Mouse (Mus musculus): ENCODE data around the gene Rapgef1. TPM values are rescaled to one million over a fixed set of nuclear protein-coding genes. Genes with fewer than 3 reads are reported as not detected.

The Rapgef1 gene
- total and polyA plus RNA-seq, 3 experiments = 86.5 to 185 (median 170) TPM

- no peaks in the 10 kb centered on the region for H3K79me2 ChIP-seq (replicated peaks; ENCODE audit: control insufficient read depth, extremely low read depth, insufficient read depth, poor library complexity, severe bottlenecking)
- no peak overlapping the region for H3K4me3 ChIP-seq (replicated peaks in 1 of 3; ENCODE audit: low read depth in 2 of 3, low read length in 2 of 3, poor library complexity in 1 of 3)
- dilution Hi-C loops (cut with MboI; ENCODE audit: extremely low pct_ligation_motif_present, extremely low pct_unique_long_range_greater_than_20kb, low sequenced_read_pairs) = no loop called here
- H3K4me2 ChIP-seq (ENCODE audit: insufficient read depth, low read depth, poor library complexity, severe bottlenecking) = no peak overlapping the region
- no peaks in the 10 kb centered on the region for H3K36me3 ChIP-seq (replicated peaks in 1 of 2; ENCODE audit: control insufficient read depth in 1 of 2, insufficient read depth in 1 of 2, low read length in 1 of 2)
- H3K9me3 ChIP-seq (replicated peaks; ENCODE audit: low read length) = no peaks in the 10 kb centered on the region
- DNase-seq (ENCODE audit: extremely low read depth) = no peak
- H3K27me3 ChIP-seq (replicated peaks) = peaks cover 55% of the 10 kb centered on the region
- H3K27ac ChIP-seq (ENCODE audit: insufficient read depth, low read depth) = no peak overlapping the region
- peaks cover 6 to 13% of the 10 kb centered on the region in 2 experiments for H3K4me1 ChIP-seq (ENCODE audit: control insufficient read depth in 1 of 2, insufficient read depth in 2 of 2)
- in situ Hi-C loops (cut with MboI; ENCODE audit: low pct_ligation_motif_present, low pct_unique_long_range_greater_than_20kb, low sequenced_read_pairs) = no loop called here
- no peak overlapping the region for H3K9ac ChIP-seq (ENCODE audit: insufficient read depth, low read depth)
- no peak for TF ChIP-seq RAD21 (IDR thresholded peaks at IDR 0.05; ENCODE audit: low read depth, low read length)
- no peak for TF ChIP-seq MXI1 (IDR thresholded peaks at IDR 0.05; ENCODE audit: low read depth, low read length)
- TF ChIP-seq ETS1 (conservative IDR thresholded peaks at IDR 0.05; ENCODE audit: low read depth, low read length) = no peak
- no peak for TF ChIP-seq HCFC1 (IDR thresholded peaks at IDR 0.05; ENCODE audit: low read depth, low read length)
- TF ChIP-seq ZKSCAN1 (IDR thresholded peaks at IDR 0.05; ENCODE audit: borderline replicate concordance, low read depth, low read length) = no peak
- no peak for TF ChIP-seq IRF4 (IDR thresholded peaks at IDR 0.05; ENCODE audit: low read depth, low read length)
- TF ChIP-seq TCF12 (IDR thresholded peaks at IDR 0.05; ENCODE audit: low read depth, low read length) = no peak
- no peak for TF ChIP-seq NRF1 (IDR thresholded peaks at IDR 0.05; ENCODE audit: low read depth, low read length)
- TF ChIP-seq EP300 (IDR thresholded peaks at IDR 0.05; ENCODE audit: low read length) = no peak
- TF ChIP-seq JUND (conservative IDR thresholded peaks at IDR 0.05; ENCODE audit: low read depth, low read length) = no peak
- TF ChIP-seq POLR2A (IDR thresholded peaks at IDR 0.05; ENCODE audit: low read depth, low read length) = no peak
- no peak for TF ChIP-seq MAFK (IDR thresholded peaks at IDR 0.05; ENCODE audit: insufficient replicate concordance, low read length)
- TF ChIP-seq JUN (IDR thresholded peaks at IDR 0.05; ENCODE audit: insufficient read depth, low read depth, low read length) = no peak
Observed at GRCm38 (mm10) chr2:29574187-29574586, 45.3 kb upstream of the Rapgef1 start.

DNA sequence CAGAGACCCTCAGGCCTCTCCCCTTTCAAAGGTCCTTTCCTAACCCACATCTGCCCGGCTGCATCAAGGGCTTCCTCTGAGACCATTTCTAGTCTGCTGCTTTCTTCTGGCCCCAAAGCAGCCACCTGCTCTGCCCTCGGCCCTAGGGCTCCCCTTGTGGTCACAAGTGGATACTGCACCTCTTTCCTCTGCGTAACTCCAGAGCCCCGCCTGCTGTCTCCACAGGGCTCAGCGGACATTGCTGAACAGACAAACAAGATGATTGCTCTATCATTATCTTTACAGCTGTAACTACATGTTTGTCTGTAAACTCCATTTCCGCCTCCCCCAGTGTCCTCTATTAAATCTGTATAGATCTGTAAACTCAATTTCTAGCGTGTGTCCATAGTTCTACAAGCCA is 37.1 kb upstream of the Rapgef1 start:
- Histone ChIP-seq H3K27me3 (replicated peaks) (peaks cover 64% of the 10 kb centered on the region), H3K4me3 (replicated peaks in 1 of 3; ENCODE audit: low read depth in 2 of 3, low read length in 2 of 3, poor library complexity in 1 of 3) (no peak overlapping the region), H3K4me2 (ENCODE audit: insufficient read depth, low read depth, poor library complexity, severe bottlenecking) (no peak overlapping the region), H3K9me3 (replicated peaks; ENCODE audit: low read length) (no peaks in the 10 kb centered on the region), H3K4me1 (ENCODE audit: control insufficient read depth in 1 of 2, insufficient read depth in 2 of 2) (peaks cover 0 to 3% of the 10 kb centered on the region in 2 experiments; a peak in 3 of 4 replicates), H3K79me2 (replicated peaks; ENCODE audit: control insufficient read depth, extremely low read depth, insufficient read depth, poor library complexity, severe bottlenecking) (no peaks in the 10 kb centered on the region), H3K36me3 (replicated peaks in 1 of 2; ENCODE audit: control insufficient read depth in 1 of 2, insufficient read depth in 1 of 2, low read length in 1 of 2) (no peaks in the 10 kb centered on the region), H3K9ac (ENCODE audit: insufficient read depth, low read depth) (no peak overlapping the region), H3K27ac (ENCODE audit: insufficient read depth, low read depth) (no peak overlapping the region)
- dilution Hi-C loops (cut with MboI; ENCODE audit: extremely low pct_ligation_motif_present, extremely low pct_unique_long_range_greater_than_20kb, low sequenced_read_pairs) (no loop called here), in situ Hi-C loops (cut with MboI; ENCODE audit: low pct_ligation_motif_present, low pct_unique_long_range_greater_than_20kb, low sequenced_read_pairs) (no loop called here)
- peak; percentile 77 for DNase-seq (ENCODE audit: extremely low read depth)
- TF ChIP-seq ZC3H11A (IDR thresholded peaks at IDR 0.05; ENCODE audit: low read depth, low read length) (no peak), USF2 (conservative IDR thresholded peaks at IDR 0.05; ENCODE audit: low read depth, low read length) (no peak), POLR2A (IDR thresholded peaks at IDR 0.05; ENCODE audit: low read depth, low read length) (no peak), NELFE (IDR thresholded peaks at IDR 0.05; ENCODE audit: low read depth, low read length) (peak; percentile 40; the same call in 1 of the 2 replicates), IRF4 (IDR thresholded peaks at IDR 0.05; ENCODE audit: low read depth, low read length) (no peak), ETS1 (conservative IDR thresholded peaks at IDR 0.05; ENCODE audit: low read depth, low read length) (no peak), ZMIZ1 (IDR thresholded peaks at IDR 0.05; ENCODE audit: low read depth, low read length) (no peak), ZNF384 (IDR thresholded peaks at IDR 0.05; ENCODE audit: low read depth, low read length) (no peak), UBTF (IDR thresholded peaks at IDR 0.05; ENCODE audit: low read depth, low read length) (no peak), MYC (IDR thresholded peaks at IDR 0.05; ENCODE audit: low read depth, low read length) (no peak), ELF1 (IDR thresholded peaks at IDR 0.05; ENCODE audit: low read depth, low read length) (no peak), NRF1 (IDR thresholded peaks at IDR 0.05; ENCODE audit: low read depth, low read length) (no peak), MXI1 (IDR thresholded peaks at IDR 0.05; ENCODE audit: low read depth, low read length) (no peak), CTCF (conservative IDR thresholded peaks at IDR 0.05 in 1 of 2, IDR thresholded peaks at IDR 0.05 in 1 of 2; ENCODE audit: low read depth in 2 of 2, low read length in 2 of 2) (peak; percentile 85 to 99), PAX5 (IDR thresholded peaks at IDR 0.05; ENCODE audit: low read length) (no peak), MAFK (IDR thresholded peaks at IDR 0.05; ENCODE audit: insufficient replicate concordance, low read length) (no peak), JUND (conservative IDR thresholded peaks at IDR 0.05; ENCODE audit: low read depth, low read length) (no peak), JUN (IDR thresholded peaks at IDR 0.05; ENCODE audit: insufficient read depth, low read depth, low read length) (no peak), MAZ (IDR thresholded peaks at IDR 0.05; ENCODE audit: low read depth, low read length) (no peak), EP300 (IDR thresholded peaks at IDR 0.05; ENCODE audit: low read length) (no peak), BHLHE40 (IDR thresholded peaks at IDR 0.05; ENCODE audit: low read depth, low read length) (no peak), KAT2A (IDR thresholded peaks at IDR 0.05; ENCODE audit: insufficient replicate concordance, low read length) (no peak), SIN3A (IDR thresholded peaks at IDR 0.05; ENCODE audit: low read length) (no peak), USF1 (IDR thresholded peaks at IDR 0.05; ENCODE audit: low read depth, low read length) (no peak), SMC3 (IDR thresholded peaks at IDR 0.05; ENCODE audit: low read depth, low read length) (peak; percentile 84), TCF12 (IDR thresholded peaks at IDR 0.05; ENCODE audit: low read depth, low read length) (0 out of 2 replicates have a peak, but pooled peaks have one; percentile 15), E2F4 (IDR thresholded peaks at IDR 0.05; ENCODE audit: insufficient replicate concordance, low read depth, low read length) (no peak), ZKSCAN1 (IDR thresholded peaks at IDR 0.05; ENCODE audit: borderline replicate concordance, low read depth, low read length) (no peak), MAX (IDR thresholded peaks at IDR 0.05; ENCODE audit: low read length) (no peak), CHD1 (IDR thresholded peaks at IDR 0.05; ENCODE audit: low read depth, low read length) (no peak)

All from CH12.LX (cell line).